Mouse (Mus musculus) lung, postnatal 36 days (tissue): ENCODE measurements around the gene 1700001O22Rik.
A peak's percentile ranks its signal among the peaks of the same experiment; 100 is the strongest.

ENCODE experiments used
- DNase-seq: peaks from one replicate; pipeline ENCODE4 v3.0.0; 2022; ENCODE audit warnings: mixed read lengths

Gene 1700001O22Rik

DNA sequence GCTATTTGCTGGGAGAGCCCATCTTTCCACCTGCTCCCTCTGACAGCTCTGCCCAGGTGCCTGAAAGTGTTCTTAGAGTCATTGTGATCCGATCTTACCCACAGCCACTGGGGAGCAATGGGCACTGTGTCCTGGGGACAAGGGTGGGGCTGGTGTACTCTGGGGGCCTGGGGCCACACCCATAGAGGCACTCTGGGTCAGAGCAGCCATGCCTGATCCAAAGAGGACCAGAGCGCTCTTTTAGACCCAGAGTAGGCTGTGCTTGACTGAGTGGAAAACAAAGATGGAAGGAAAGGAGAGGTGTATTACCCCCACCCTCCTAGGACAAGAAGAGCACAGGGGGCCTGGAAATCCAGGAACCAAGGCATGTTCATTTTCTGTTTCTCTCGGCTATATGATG, at the start of gene 1700001O22Rik:
Gene 1700001O22Rik (minus strand): TSS at position 58 of the 400 bp plus-strand sequence.
- no peak for DNase-seq

GRCm38 (mm10) chr2:30852771-30853313, 49.4 kb upstream of the 1700001O22Rik start:
- DNase-seq: peak; percentile 10

DNA sequence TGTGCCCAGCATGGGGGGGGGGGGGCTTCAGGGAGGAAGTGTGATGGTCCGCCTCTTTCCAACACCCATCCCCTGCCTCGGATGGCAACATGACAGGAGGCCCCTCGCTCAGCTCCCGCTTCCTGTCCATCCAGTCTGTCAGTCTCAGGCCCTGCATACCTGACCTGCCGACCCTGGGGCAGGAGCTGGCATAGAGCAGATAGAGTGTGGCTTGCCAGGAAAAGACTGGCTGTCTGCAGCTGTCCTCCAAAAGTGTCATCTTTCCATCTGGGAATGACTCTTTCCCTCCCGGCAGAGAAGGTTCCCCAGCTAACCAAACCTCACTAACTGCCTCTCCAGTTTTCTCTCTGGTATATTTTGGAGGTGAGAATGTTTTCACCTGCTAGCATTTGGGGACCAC, 47.1 kb upstream of the 1700001O22Rik start:
- DNase-seq: no peak

DNA sequence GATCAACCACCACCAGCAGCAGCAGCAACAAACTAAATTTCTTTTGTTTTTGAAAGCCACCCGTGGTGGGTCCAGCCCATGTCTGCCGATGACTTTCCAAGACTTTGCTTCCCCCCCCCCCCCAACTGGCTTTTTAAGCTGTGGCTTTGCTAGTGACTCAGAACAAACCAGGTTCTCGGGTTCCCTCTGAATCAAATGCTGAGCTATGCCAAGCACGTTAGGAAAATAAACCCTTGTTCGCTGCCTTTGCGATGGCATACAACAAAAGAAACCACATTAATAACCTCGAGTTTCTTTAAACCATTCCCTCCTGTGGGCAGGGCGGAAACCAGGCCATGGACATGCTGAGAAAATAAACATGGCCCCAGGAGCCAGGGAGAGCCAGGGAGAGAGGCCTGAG, 44.7 kb upstream of the 1700001O22Rik start:
- no peak for DNase-seq

DNA sequence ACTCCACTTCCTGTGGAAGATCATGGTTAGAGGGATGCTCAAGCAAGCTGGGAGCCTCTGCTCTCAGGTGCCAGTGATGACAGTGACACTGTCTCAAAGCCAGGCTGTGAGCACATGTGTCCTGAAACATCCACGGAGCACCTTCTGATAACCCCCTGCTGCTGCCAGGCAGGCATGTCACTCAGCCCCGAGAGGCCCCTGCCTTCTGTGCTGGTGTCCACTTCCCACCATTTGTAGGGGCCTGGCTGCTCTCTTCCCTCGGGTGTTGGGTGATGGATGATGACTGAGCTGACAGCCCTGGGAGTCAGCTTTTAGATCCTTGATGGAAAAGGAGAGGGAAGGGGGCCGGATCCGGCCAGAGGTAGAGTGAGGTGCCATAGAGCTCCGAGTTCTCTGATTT, 43.3 kb upstream of the 1700001O22Rik start:
- no peak for DNase-seq

GRCm38 (mm10) chr2:30846236-30846635, 42.8 kb upstream of the 1700001O22Rik start:
- DNase-seq: no peak

GRCm38 (mm10) chr2:30845152-30846070, 42.0 kb upstream of the 1700001O22Rik start:
- peak; percentile 18 for DNase-seq

DNA sequence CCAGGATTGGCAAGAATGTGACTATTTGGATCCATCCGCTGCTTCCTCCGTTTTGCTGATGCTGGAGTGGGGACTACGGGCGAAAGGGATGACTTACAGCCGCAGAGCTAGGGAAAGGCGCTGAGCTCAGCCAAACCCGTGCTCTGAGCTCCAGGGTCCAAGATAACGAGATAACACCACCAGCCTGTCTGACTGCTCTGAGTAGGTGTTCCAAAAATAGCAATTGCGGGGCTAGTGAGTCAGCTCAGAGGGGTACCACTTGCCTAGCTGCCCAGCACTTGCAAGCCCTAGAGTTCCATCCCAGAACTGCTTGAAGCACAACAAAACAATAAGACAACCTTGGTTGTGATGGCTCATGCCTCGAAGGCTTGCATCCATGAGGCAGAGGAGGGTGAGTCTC, 39.2 kb upstream of the 1700001O22Rik start:
- DNase-seq: no peak

- DNase-seq: no peak
Observed at GRCm38 (mm10) chr2:30836238-30836990, 33.0 kb upstream of the 1700001O22Rik start.

DNA sequence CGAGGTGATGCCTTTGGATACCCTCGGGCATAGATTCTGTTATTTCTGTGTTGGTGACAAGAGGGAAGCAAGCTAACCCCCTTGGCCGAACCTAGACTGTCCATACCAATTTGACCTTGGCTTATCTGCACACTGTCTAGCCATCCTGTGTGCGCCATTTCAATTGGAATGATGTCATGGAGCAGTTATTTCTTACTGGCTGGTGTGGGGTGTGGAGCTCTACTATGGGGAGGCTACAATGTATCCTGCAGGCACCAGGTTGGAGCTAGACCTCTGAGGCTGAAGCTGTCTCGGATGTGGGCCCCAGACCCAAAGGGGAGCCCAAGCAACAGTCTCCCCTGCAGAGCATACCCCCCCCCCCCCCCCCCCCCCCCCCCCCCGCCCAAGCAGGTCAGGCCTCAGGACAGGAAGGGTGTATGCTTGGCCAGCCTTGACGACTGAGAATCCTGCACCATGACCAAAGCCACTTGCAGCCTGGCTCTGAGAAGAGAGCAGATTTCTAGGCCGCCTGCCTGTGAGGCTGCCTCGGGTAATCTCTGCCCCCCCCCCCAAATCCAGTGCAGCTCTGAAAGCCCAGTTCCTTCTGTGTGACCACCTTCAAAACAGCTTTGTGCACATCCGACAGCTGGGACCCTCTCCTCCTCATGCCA, 31.0 kb upstream of the 1700001O22Rik start, which contains the start of gene Prrx2:
Gene Prrx2 (plus strand): TSS at position 600 of the 650 bp plus-strand sequence.
- DNase-seq: no peak

- no peak for DNase-seq
Observed at GRCm38 (mm10) chr2:30833644-30834043, 30.2 kb upstream of the 1700001O22Rik start.

- no peak for DNase-seq
Observed at GRCm38 (mm10) chr2:30830283-30830795, 26.9 kb upstream of the 1700001O22Rik start, which contains the start of gene Asb6. TSS of gene Asb6 (minus strand) at chr2:30830333.

DNA sequence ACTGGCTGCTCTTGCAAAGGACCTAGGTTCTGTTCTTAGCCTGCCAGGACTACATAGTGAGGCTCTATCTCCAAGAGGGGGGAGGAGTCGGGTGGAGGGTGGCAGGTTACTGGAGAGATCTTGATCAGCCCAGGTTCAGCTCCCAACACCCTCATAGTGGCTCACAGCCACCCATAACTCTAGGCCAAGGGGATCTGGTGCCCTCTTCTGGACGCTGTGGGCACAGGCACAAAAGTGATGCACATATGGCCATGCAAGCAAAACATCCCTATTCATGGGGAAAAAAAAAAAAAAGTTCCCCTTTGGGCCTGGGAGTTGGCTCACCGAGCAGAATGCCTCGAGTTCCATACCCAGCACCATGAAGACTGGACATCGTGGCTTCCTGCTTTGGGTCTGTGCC, 25.9 kb upstream of the 1700001O22Rik start:
- peak; percentile 49 for DNase-seq

- peak; percentile 96 for DNase-seq
Observed at GRCm38 (mm10) chr2:30827749-30828475, 24.5 kb upstream of the 1700001O22Rik start.

DNA sequence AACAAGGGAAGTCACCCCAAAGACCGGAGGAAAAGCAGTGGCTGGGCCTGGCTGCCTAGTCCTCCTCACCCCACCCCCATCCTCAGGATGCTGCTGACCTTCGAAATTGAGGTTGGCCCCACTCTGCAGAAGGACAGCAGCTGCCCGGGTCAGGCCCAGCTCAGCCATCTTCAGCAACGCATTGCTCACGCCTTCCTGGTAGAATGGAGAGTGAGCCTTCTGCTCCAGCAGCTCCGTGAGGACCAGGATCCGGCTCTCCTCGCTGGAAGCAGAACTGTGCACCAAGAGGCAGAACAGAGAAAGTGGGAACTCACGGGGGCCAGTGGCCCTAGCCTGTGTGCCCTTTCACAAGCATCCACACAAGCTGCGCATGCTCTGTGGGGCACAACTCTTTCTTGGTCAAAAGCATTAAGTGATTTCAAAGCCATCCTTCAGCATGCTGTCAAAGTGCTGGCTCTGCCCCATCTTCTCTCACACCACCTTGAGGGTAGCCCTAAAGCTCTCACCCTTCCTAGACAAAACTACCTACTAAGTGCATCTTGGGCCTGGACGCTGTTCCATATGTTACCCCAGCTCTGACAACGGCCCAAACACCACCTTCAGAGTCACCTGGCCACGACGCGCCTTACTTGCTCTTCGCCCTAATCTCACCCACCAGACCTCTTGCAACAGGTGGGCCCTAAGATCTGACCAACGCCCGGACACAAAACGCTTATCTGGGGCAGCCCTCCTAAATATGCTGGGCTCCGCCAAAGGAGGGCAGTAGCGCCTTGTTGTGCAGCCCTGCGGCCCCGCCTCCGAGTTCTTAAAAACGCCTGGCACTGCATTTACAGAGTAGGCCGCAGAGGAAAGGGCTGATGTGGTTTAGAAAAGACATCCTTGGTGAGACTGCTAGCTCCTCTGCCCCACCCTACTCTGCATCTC, 23.6 kb upstream of the 1700001O22Rik start:
- DNase-seq: peak; percentile 67

- peak; percentile 78 for DNase-seq
Observed at GRCm38 (mm10) chr2:30823385-30824153, 20.1 kb upstream of the 1700001O22Rik start.

- DNase-seq: no peak
Observed at GRCm38 (mm10) chr2:30822460-30822859, 19.0 kb upstream of the 1700001O22Rik start.

- DNase-seq: no peak
Observed at GRCm38 (mm10) chr2:30821073-30821472, 17.6 kb upstream of the 1700001O22Rik start.

- DNase-seq: no peak
Observed at GRCm38 (mm10) chr2:30819873-30820272, 16.4 kb upstream of the 1700001O22Rik start.

- DNase-seq: no peak
Observed at GRCm38 (mm10) chr2:30816383-30816782, 12.9 kb upstream of the 1700001O22Rik start.
